Mouse (Mus musculus) stomach, postnatal 0 days (tissue): ENCODE measurements around the gene Inf2.

ENCODE experiments used
- CTCF ChIP-seq: IDR thresholded peaks from 2 replicates; pipeline ENCODE4 v1.5.1; 2016; ENCODE audit warnings: antibody characterized with exemption, low read depth, mild to moderate bottlenecking, moderate library complexity
- EP300 ChIP-seq: optimal IDR thresholded peaks from 2 replicates; pipeline ENCODE3; 2016; ENCODE audit warnings: antibody characterized with exemption

- TF ChIP-seq CTCF (peak; percentile 56), EP300 (no peak)
These were observed 45.1 kb downstream of the Inf2 start for GRCm38 (mm10) chr12:112633686-112634085.
